Mouse (Mus musculus): ENCODE data around the gene 4930455H04Rik.

- TF ChIP-seq CTCF (IDR thresholded peaks at IDR 0.05; ENCODE audit: control insufficient read depth, insufficient read depth, insufficient replicate concordance, low read depth, low read length) (no peak), POLR2A (IDR thresholded peaks at IDR 0.05; ENCODE audit: control insufficient read depth, low read depth, low read length) (no peak)
These were observed 13.9 kb downstream of the 4930455H04Rik start for GRCm38 (mm10) chr3:116981811-116982575.

All from testis, adult 2 months (tissue).